Mouse (Mus musculus): ENCODE data around the gene Gif. TPM values are rescaled to one million over a fixed set of nuclear protein-coding genes. Genes with fewer than 3 reads are reported as not detected.

The Gif gene
- polyA plus RNA-seq, 1 experiment from 2014 or later, result not detected

DNA sequence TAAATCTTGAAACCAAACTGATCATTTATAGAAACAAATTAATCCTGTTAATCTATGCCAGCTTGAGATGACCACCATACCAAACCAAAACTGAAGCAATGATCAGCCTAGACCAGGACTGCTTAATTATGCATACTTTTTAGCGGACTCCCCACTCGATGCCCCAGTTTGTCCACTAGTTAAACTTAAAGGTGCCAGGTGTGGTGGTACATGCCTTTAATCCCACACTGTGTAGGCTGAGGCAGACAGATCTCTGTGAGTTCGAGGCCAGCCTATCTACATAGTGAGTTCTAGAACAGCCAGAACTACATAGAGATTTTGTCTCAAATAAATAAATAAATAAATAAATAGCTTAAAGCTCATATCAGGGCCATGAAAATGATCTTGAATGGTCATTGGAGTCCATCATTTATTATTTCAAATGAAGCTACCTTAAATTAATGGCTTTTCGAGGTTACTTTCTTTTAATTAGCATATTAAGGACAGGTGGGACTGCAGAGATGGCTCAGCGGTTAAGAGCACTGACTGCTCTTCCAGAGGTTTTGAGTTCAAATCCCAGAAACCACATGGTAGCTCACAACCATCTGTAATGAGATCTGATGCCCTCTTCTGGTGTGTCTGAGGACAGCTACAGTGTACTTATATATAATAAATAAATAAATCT lies 22.0 kb downstream of the Gif start:
- H3K36me3 ChIP-seq, result peaks cover 11% of the 10 kb centered on the region
- WGBS, result 90% methylated on average over 5 of the region's 5 CpGs
- H3K27ac ChIP-seq, result no peak overlapping the region
- H3K4me3 ChIP-seq, result no peak overlapping the region
- H3K9me3 ChIP-seq (replicated peaks), result no peaks in the 10 kb centered on the region
- ATAC-seq (ENCODE audit: low FRiP score), result 0 out of 2 replicates have a peak, but pooled peaks have one; percentile 7
- no peaks in the 10 kb centered on the region for H3K27me3 ChIP-seq
- peak overlapping the region; percentile 80 for H3K4me2 ChIP-seq (replicated peaks)
- H3K4me1 ChIP-seq, result peaks cover 7% of the 10 kb centered on the region
- H3K9ac ChIP-seq, result no peak overlapping the region

DNA sequence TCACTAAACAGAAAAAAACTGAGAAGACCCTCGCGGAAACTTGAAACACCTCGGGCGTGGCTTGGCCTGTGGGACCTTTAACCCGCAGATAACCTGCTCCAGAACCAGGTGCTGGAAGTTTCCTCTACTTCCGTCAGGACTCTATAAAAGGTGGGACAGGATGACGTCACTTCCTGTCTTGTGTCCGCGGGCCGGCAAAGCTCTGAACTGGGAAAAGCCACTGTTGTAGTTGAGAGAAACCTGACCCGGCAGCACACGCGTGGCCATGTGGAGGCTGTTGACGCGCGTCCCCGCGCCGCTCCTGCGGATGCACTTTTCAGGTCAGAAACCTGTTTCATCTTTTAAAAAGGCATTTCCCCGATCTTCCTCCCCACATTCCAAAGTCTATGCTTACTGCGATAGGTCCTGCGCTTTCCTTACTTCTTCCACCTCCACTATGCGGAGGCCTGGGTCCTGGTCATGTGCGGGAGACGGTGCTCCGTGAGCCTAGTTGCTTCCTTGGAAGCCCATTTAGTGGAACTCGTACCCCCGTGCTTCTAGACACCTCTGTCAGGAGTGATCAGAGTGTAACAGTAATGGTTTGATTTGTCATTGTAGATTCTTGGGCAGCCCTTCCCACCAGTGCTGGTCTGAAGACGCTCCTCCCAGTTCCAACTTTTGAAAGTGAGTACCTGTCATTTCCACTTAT lies 23.0 kb downstream of the Gif start, which contains the start of gene Mrpl16:
Gene Mrpl16, plus strand, starts transcription at position 187 of the 688 bp plus-strand sequence.
- Histone ChIP-seq H3K9ac (peak within 1 kb of the TSS; percentile 70), H3K4me3 (peak within 1 kb of the TSS; percentile 68), H3K27ac (no peak within 1 kb of the TSS), H3K9me3 (replicated peaks) (no peaks in the 10 kb centered on the region), H3K4me2 (replicated peaks) (peak within 1 kb of the TSS; percentile 80), H3K4me1 (peaks cover 7% of the 10 kb centered on the region), H3K36me3 (peaks cover 21% of the 10 kb centered on the region), H3K27me3 (no peaks in the 10 kb centered on the region)
- WGBS, result under 1% methylated on average over 30 of the region's 30 CpGs
- ATAC-seq (ENCODE audit: low FRiP score), result peak; percentile 93

GRCm38 (mm10) chr19:11777191-11777865 lies 30.0 kb downstream of the Gif start:
- peak; percentile 52 for ATAC-seq (ENCODE audit: low FRiP score)
- WGBS, result 68% methylated on average over 7 of the region's 7 CpGs
- no peak overlapping the region for H3K4me2 ChIP-seq (replicated peaks)

GRCm38 (mm10) chr19:11785409-11786154 lies 38.2 kb downstream of the Gif start:
- Histone ChIP-seq H3K9ac (no peak overlapping the region), H3K27me3 (no peaks in the 10 kb centered on the region), H3K36me3 (no peaks in the 10 kb centered on the region), H3K27ac (no peak overlapping the region), H3K4me3 (no peak overlapping the region), H3K4me1 (no peaks in the 10 kb centered on the region), H3K4me2 (replicated peaks) (no peak overlapping the region), H3K9me3 (replicated peaks) (no peaks in the 10 kb centered on the region)
- 90% methylated on average over 14 of the region's 14 CpGs for WGBS
- no peak for ATAC-seq (ENCODE audit: low FRiP score)

More at GRCm38 (mm10) chr19:11777191-11777865, 30.0 kb downstream of the Gif start:
- Histone ChIP-seq H3K4me1 (no peaks in the 10 kb centered on the region), H3K9me3 (replicated peaks) (no peaks in the 10 kb centered on the region), H3K36me3 (peaks cover 25% of the 10 kb centered on the region), H3K27me3 (no peaks in the 10 kb centered on the region), H3K27ac (no peak overlapping the region), H3K9ac (no peak overlapping the region), H3K4me3 (no peak overlapping the region)

GRCm38 (mm10) chr19:11787826-11788225 lies 40.5 kb downstream of the Gif start:
- no peaks in the 10 kb centered on the region for H3K4me1 ChIP-seq
- H3K9ac ChIP-seq, result no peak overlapping the region
- no peak overlapping the region for H3K4me2 ChIP-seq (replicated peaks)
- 89% methylated on average over 6 of the region's 6 CpGs for WGBS
- H3K9me3 ChIP-seq (replicated peaks), result no peaks in the 10 kb centered on the region
- H3K36me3 ChIP-seq, result no peaks in the 10 kb centered on the region
- no peak overlapping the region for H3K4me3 ChIP-seq
- H3K27me3 ChIP-seq, result no peaks in the 10 kb centered on the region
- no peak overlapping the region for H3K27ac ChIP-seq
- ATAC-seq (ENCODE audit: low FRiP score), result no peak

DNA sequence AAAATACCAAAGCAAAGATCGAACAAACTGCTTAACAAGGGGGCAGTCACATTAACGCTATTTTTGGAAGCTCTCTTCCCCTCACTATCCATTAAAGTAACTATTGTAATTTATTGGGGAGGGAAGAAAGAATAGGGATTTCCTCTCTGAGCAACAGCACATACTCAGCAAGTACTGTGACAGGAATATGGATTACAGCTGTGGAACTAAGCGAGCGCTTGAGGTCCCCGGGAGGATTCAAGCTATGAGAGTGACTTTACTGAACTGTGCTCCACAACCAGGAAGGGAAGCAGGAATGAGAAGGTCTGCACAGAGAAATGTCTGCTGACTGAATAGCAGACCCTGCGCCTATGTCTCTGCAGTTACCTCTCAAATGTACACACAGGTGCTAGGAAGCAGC lies 41.5 kb downstream of the Gif start:
- Histone ChIP-seq H3K4me3 (no peak overlapping the region), H3K9me3 (replicated peaks) (no peaks in the 10 kb centered on the region), H3K36me3 (no peaks in the 10 kb centered on the region), H3K4me2 (replicated peaks) (no peak overlapping the region), H3K27me3 (no peaks in the 10 kb centered on the region), H3K27ac (no peak overlapping the region), H3K4me1 (no peaks in the 10 kb centered on the region), H3K9ac (no peak overlapping the region)
- 92% methylated on average over 6 of the region's 6 CpGs for WGBS
- no peak for ATAC-seq (ENCODE audit: low FRiP score)

- no peak for ATAC-seq (ENCODE audit: low FRiP score)
- Histone ChIP-seq H3K36me3 (no peaks in the 10 kb centered on the region), H3K27ac (no peak overlapping the region), H3K9ac (no peak overlapping the region), H3K27me3 (no peaks in the 10 kb centered on the region), H3K4me1 (no peaks in the 10 kb centered on the region), H3K4me3 (no peak overlapping the region), H3K4me2 (replicated peaks) (no peak overlapping the region), H3K9me3 (replicated peaks) (no peaks in the 10 kb centered on the region)
- 84% methylated on average over 5 of the region's 5 CpGs for WGBS
Observed at GRCm38 (mm10) chr19:11791825-11792224, 44.5 kb downstream of the Gif start.

DNA sequence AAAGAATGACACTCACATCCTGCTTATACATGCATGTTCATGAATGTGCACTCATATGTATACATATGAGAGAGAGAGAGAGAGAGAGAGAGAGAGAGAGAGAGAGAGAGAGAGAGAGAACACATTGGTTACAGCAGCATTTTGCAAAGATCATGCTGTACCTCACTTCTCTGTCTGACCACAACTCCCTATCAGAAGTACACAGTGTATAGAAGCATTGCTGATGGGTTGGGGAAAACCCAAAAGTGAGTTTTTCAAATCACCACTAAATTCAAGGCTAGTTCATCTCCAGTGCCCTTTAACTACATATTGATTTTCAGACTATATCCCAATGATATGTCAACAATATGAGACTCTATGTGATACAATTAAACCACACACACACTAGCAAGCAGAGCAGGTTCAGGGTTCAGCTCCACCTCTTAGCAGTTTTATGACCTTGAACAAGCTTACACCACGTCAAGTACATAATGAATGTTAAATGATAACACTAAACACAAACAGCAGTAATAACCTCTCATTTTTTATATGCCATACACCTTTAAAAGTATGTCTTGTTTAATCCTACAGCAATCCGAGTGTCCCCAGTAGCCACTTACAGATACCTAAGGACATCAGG lies 46.5 kb downstream of the Gif start:
- no peak overlapping the region for H3K4me3 ChIP-seq
- no peak for ATAC-seq (ENCODE audit: low FRiP score)
- no peak overlapping the region for H3K27ac ChIP-seq
- 79% methylated on average over 2 of the region's 2 CpGs for WGBS
- no peak overlapping the region for H3K4me2 ChIP-seq (replicated peaks)
- H3K36me3 ChIP-seq, result no peaks in the 10 kb centered on the region
- H3K9ac ChIP-seq, result no peak overlapping the region
- no peaks in the 10 kb centered on the region for H3K9me3 ChIP-seq (replicated peaks)
- H3K27me3 ChIP-seq, result no peaks in the 10 kb centered on the region
- no peaks in the 10 kb centered on the region for H3K4me1 ChIP-seq

DNA sequence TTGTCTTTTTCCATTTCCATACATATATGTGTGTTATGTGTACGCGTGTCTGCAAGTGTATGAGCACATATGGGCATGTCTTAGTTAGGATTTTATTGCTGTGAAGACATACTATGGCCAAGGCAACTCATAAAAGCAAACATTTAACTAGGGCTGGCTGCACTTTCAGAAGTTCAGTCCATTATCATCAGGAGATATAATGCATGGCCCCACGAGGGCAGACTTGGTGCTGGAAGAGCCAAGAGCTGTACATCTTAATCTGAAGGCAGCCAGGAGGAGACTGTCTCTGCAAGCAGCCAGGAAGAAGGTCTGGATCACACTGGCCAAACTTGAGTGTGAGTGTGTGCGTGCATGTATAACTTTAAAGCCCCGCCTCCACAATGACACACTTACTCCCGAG lies 47.1 kb downstream of the Gif start:
- H3K36me3 ChIP-seq, result no peaks in the 10 kb centered on the region
- no peak overlapping the region for H3K27ac ChIP-seq
- H3K9ac ChIP-seq, result no peak overlapping the region
- no peaks in the 10 kb centered on the region for H3K4me1 ChIP-seq
- no peaks in the 10 kb centered on the region for H3K9me3 ChIP-seq (replicated peaks)
- H3K4me3 ChIP-seq, result no peak overlapping the region
- WGBS, result 90% methylated on average over 6 of the region's 6 CpGs
- no peak for ATAC-seq (ENCODE audit: low FRiP score)
- no peaks in the 10 kb centered on the region for H3K27me3 ChIP-seq
- no peak overlapping the region for H3K4me2 ChIP-seq (replicated peaks)

- WGBS, result 80% methylated on average over 8 of the region's 8 CpGs
- Histone ChIP-seq H3K27me3 (no peaks in the 10 kb centered on the region), H3K4me2 (replicated peaks) (no peak overlapping the region), H3K4me3 (no peak overlapping the region), H3K9me3 (replicated peaks) (no peaks in the 10 kb centered on the region), H3K9ac (no peak overlapping the region), H3K4me1 (no peaks in the 10 kb centered on the region), H3K36me3 (no peaks in the 10 kb centered on the region), H3K27ac (no peak overlapping the region)
- ATAC-seq (ENCODE audit: low FRiP score), result no peak
Observed at GRCm38 (mm10) chr19:11800531-11801315, 53.4 kb downstream of the Gif start.

- Histone ChIP-seq H3K27me3 (no peaks in the 10 kb centered on the region), H3K4me3 (no peak overlapping the region), H3K27ac (no peak overlapping the region), H3K36me3 (no peaks in the 10 kb centered on the region), H3K9ac (no peak overlapping the region), H3K4me2 (replicated peaks) (no peak overlapping the region), H3K9me3 (replicated peaks) (no peaks in the 10 kb centered on the region), H3K4me1 (no peaks in the 10 kb centered on the region)
- WGBS, result 67% methylated on average over 1 of the region's 1 CpGs
- no peak for ATAC-seq (ENCODE audit: low FRiP score)
Observed at GRCm38 (mm10) chr19:11804423-11804822, 57.1 kb downstream of the Gif start.

Measured in hindbrain, embryonic 12.5 days (tissue).